Mouse (Mus musculus) stomach, embryonic 14.5 days (tissue): ENCODE results near the gene Fat1. TPM values are rescaled to one million over a fixed set of nuclear protein-coding genes. Genes with fewer than 3 reads are reported as not detected.

Experiments used
- ATAC-seq: fragments of 200-750 bp; cut with Nextera tagmentation; 2 replicates; pipeline ENCODE4 v1.8.0; 2017; ENCODE audit warnings: low read depth, moderate TSS enrichment; ENCODE audit not compliant: insufficient number of reproducible peaks, insufficient read depth, low FRiP score
- H3K27ac ChIP-seq: fragments of 300-500 bp; sonication (generic); 2 replicates; pipeline ENCODE4 v1.5.1; 2014; ENCODE audit warnings: mild to moderate bottlenecking, low read length, moderate library complexity, mixed read lengths
- H3K27me3 ChIP-seq: fragments of 300-500 bp; sonication (generic); 2 replicates; pipeline ENCODE4 v1.6.1; 2014; ENCODE audit warnings: low read length, control low read depth, mixed read lengths; ENCODE audit not compliant: control insufficient read depth, insufficient read depth
- H3K36me3 ChIP-seq: fragments of 300-500 bp; sonication (generic); 2 replicates; pipeline ENCODE4 v1.6.1; 2014; ENCODE audit warnings: mild to moderate bottlenecking, control low read depth, low read length, moderate library complexity, mixed read lengths; ENCODE audit not compliant: control insufficient read depth, insufficient read depth
- H3K4me1 ChIP-seq: fragments of 300-500 bp; sonication (generic); 2 replicates; pipeline ENCODE4 v1.6.1; 2014; ENCODE audit warnings: low read length, control low read depth, mixed read lengths; ENCODE audit not compliant: control insufficient read depth, insufficient read depth
- H3K4me2 ChIP-seq: fragments of 300-500 bp; sonication (generic); replicated peaks from 2 replicates; pipeline ENCODE4 v1.6.1; 2014; ENCODE audit warnings: low read depth, low read length, control low read depth
- H3K4me3 ChIP-seq: fragments of 300-500 bp; sonication (generic); 2 replicates; pipeline ENCODE4 v1.5.1; 2014; ENCODE audit warnings: low read depth, low read length, control low read depth
- H3K9ac ChIP-seq: fragments of 300-500 bp; sonication (generic); replicated peaks from 2 replicates; pipeline ENCODE4 v1.6.1; 2014; ENCODE audit warnings: low read depth, mild to moderate bottlenecking, control low read depth, low read length, moderate library complexity, mixed read lengths
- H3K9me3 ChIP-seq: fragments of 300-500 bp; sonication (generic); 2 replicates; pipeline ENCODE4 v1.6.1; 2016; ENCODE audit warnings: low read depth, low read length, control low read depth; ENCODE audit not compliant: control insufficient read depth
- WGBS: fragments of 180-500 bp; shearing (Covaris S2); extraction: QIAGEN DNeasy Blood & Tissue Kit; methylation state at CpG from one replicate; pipeline ENCODE4 v1.1.7; 2014; 5-methylcytosine and 5-hydroxymethylcytosine counted together
- polyA plus RNA-seq: library from polyadenylated mRNA; unstranded; fragments of >200 nt; fragmentation: Nextera tagmentation; extraction: Ambion mirVana; gene quantifications from 2 replicates; pipeline ENCODE4 v1.2.1, GENCODE M21; 2014

The Fat1 gene
- polyA plus RNA-seq, 1 experiment from 2014 or later = 37.8 TPM

DNA sequence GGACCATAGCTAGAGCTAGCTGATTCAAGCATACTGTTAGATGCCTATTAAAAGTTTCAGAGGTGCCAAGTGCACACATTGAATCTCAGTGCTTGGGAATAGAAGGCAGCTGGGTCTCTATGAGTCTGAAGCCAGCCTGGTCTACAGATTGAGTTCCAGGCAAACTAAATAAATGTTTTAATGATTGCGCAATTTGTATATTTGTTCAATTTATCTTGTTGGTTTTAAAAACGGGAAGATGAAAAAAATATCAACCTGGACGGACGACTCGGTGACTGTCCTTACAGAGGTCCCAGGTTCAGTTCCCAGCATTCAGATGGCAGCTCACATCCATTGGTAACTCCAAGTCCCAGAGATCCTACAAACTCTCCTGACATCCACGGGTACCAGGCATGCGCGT, 135.7 kb downstream of the Fat1 start:
- H3K9ac ChIP-seq = no peak overlapping the region
- no peak overlapping the region for H3K27ac ChIP-seq
- no peak overlapping the region for H3K4me2 ChIP-seq
- H3K4me3 ChIP-seq = no peak overlapping the region
- H3K9me3 ChIP-seq = no peaks in the 10 kb centered on the region
- ATAC-seq = no peak
- H3K36me3 ChIP-seq = no peaks in the 10 kb centered on the region
- H3K4me1 ChIP-seq = no peaks in the 10 kb centered on the region
- no peaks in the 10 kb centered on the region for H3K27me3 ChIP-seq
- 87% methylated on average over 8 of the region's 8 CpGs for WGBS

DNA sequence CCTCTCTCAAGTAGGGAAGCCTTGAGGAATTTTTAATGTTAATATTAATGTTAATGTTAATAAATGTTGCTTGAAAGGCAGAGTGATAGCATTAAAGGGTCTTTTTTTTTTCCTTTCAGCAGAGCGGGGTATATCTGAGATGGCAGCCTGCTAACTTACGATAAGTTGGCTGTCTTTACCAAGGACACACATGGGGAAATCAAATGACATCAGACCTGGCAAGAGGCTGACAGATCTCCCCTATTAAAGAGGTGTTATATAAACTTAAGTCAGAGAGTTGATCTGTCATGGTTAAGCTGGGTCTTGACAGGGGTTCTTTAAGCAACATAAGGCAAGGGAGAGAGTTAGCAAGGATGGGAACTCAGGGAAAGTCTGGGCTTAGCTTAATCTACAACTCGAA, 145.6 kb downstream of the Fat1 start:
- Histone ChIP-seq H3K36me3 (no peaks in the 10 kb centered on the region), H3K4me2 (no peak overlapping the region), H3K27ac (no peak overlapping the region), H3K4me1 (no peaks in the 10 kb centered on the region), H3K9ac (no peak overlapping the region), H3K4me3 (no peak overlapping the region), H3K9me3 (no peaks in the 10 kb centered on the region), H3K27me3 (0 out of 2 replicates have a peak, but pooled peaks cover 2% of the 10 kb centered on the region)
- WGBS = 73% methylated on average over 3 of the region's 3 CpGs
- no peak for ATAC-seq

DNA sequence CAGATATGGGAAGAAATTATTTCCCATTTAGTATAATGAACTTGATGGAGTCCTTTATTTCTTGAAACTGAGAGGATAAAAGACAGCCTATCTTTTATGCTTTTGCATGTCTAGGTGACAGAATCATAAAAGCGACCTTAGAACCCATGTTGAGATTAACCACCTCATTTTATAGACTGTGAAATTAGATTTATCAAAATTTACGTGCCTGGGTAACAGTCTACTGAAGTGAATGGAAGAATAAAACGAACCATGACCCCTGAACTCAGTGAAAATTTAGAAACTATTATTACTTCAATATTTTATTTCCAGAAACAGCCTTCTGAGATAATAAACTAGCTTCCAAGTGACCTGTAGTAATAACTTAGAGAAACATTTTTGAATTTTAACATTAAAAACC, 158.4 kb downstream of the Fat1 start:
- Histone ChIP-seq H3K9ac (no peak overlapping the region), H3K4me1 (no peaks in the 10 kb centered on the region), H3K4me2 (no peak overlapping the region), H3K27ac (no peak overlapping the region), H3K27me3 (no peaks in the 10 kb centered on the region), H3K9me3 (no peaks in the 10 kb centered on the region), H3K36me3 (no peaks in the 10 kb centered on the region), H3K4me3 (no peak overlapping the region)
- no peak for ATAC-seq
- WGBS = 77% methylated on average over 3 of the region's 3 CpGs

Other genes starting within 250 kb of the Fat1 start
- gene Mtnr1a, start 133.7 kb downstream of the Fat1 start, polyA plus RNA-seq = 0.15 TPM in 1 of 2 replicates, not detected in the other